Mouse (Mus musculus): ENCODE results near the gene Cmss1.

DNA sequence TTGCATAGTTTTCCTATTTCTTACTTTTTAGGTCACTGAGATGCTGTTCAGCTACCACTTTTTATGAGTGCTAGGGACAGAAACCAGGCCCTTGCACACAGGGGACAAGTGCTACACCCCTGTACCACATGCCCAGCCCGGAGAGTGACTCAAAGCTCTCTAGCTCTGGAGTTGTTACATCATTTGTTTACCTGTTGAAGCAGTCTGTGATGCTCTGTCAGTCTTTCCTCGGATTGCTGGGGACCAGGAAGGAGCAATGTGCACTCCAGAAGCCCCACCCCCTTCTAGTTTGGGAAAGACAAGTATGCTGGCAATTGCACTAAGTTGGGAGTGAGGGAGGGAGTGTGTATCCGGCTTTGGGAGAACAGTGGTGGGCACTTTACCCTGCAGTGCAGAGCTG, 257.0 kb downstream of the Cmss1 start:
- TF ChIP-seq TAL1 (IDR thresholded peaks at IDR 0.05; ENCODE audit: low read length) = no peak
- TF ChIP-seq GATA1 (IDR thresholded peaks at IDR 0.05; ENCODE audit: low read length) = no peak
